Mouse (Mus musculus): Measurements from ENCODE around the gene Klri2. TPM values are rescaled to one million over a fixed set of nuclear protein-coding genes. Genes with fewer than 3 reads are reported as not detected.
"Not testable (repeated sequence)": the region's sequence is repeated elsewhere in the genome, so short reads cannot be mapped to it uniquely, and the experiment has no call there.

Klri2 gene
- polyA plus RNA-seq, 1 experiment from 2014 or later, result not detected

GRCm38 (mm10) chr6:129717032-129717431 is 23.3 kb downstream of the Klri2 start, which contains the start of gene Klri1:
Gene Klri1, minus strand, starts transcription at chr6:129717132.
- Histone ChIP-seq H3K27ac (ENCODE audit: low read depth, low read length) (no peak within 1 kb of the TSS), H3K36me3 (ENCODE audit: control insufficient read depth, insufficient read depth, low read length) (no peaks in the 10 kb centered on the region), H3K4me3 (ENCODE audit: low read depth, low read length) (no peak within 1 kb of the TSS), H3K9ac (ENCODE audit: low read depth, low read length) (no peak within 1 kb of the TSS), H3K27me3 (replicated peaks; ENCODE audit: control insufficient read depth, insufficient read depth, low read length) (no peaks in the 10 kb centered on the region), H3K4me2 (no peak within 1 kb of the TSS), H3K9me3 (ENCODE audit: control insufficient read depth, low read length) (no peaks in the 10 kb centered on the region), H3K4me1 (replicated peaks; ENCODE audit: control insufficient read depth, insufficient read depth, low read length) (no peaks in the 10 kb centered on the region)
- no peak for ATAC-seq (replicated peaks; ENCODE audit: low FRiP score)
- WGBS, result 80% methylated on average over 4 of the region's 4 CpGs
- no peak for DNase-seq (ENCODE audit: low spot score)

DNA sequence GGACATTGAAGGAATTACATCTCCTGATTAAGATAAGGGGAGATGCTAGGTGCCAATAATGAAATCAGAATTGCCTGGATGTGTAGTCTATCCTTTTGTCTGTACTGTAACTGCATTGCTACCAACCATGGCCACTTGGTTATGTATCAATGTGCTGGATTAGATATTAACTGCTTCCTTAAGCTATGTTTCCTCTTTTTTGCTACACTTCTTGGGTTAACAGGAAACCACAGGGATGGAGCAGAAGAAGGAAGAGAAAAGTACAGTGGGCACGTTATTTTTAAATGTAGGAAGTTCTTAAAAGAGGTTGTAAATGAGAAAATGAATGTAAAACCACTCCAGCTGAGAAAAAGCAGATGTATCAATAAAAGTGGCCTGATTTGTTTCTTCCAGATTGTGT is 26.7 kb downstream of the Klri2 start:
- WGBS, result 13% methylated on average over 1 of the region's 1 CpGs
- ATAC-seq (replicated peaks; ENCODE audit: low FRiP score), result no peak
- H3K9me3 ChIP-seq (ENCODE audit: control insufficient read depth, low read length), result no peaks in the 10 kb centered on the region
- H3K4me1 ChIP-seq (replicated peaks; ENCODE audit: control insufficient read depth, insufficient read depth, low read length), result no peaks in the 10 kb centered on the region
- no peak overlapping the region for H3K27ac ChIP-seq (ENCODE audit: low read depth, low read length)
- no peak for DNase-seq (ENCODE audit: low spot score)
- H3K9ac ChIP-seq (ENCODE audit: low read depth, low read length), result no peak overlapping the region
- no peaks in the 10 kb centered on the region for H3K27me3 ChIP-seq (replicated peaks; ENCODE audit: control insufficient read depth, insufficient read depth, low read length)
- no peak overlapping the region for H3K4me2 ChIP-seq
- no peak overlapping the region for H3K4me3 ChIP-seq (ENCODE audit: low read depth, low read length)
- H3K36me3 ChIP-seq (ENCODE audit: control insufficient read depth, insufficient read depth, low read length), result no peaks in the 10 kb centered on the region

GRCm38 (mm10) chr6:129691436-129691835 is 48.8 kb downstream of the Klri2 start:
- H3K27ac ChIP-seq (ENCODE audit: low read depth, low read length); H3K27me3 ChIP-seq (replicated peaks; ENCODE audit: control insufficient read depth, insufficient read depth, low read length); H3K4me1 ChIP-seq (replicated peaks; ENCODE audit: control insufficient read depth, insufficient read depth, low read length); H3K9me3 ChIP-seq (ENCODE audit: control insufficient read depth, low read length); DNase-seq (ENCODE audit: low spot score); H3K9ac ChIP-seq (ENCODE audit: low read depth, low read length); H3K36me3 ChIP-seq (ENCODE audit: control insufficient read depth, insufficient read depth, low read length); H3K4me3 ChIP-seq (ENCODE audit: low read depth, low read length); H3K4me2 ChIP-seq; ATAC-seq (replicated peaks; ENCODE audit: low FRiP score): not testable (repeated sequence)
- 62% methylated on average over 10 of the region's 10 CpGs for WGBS

DNA sequence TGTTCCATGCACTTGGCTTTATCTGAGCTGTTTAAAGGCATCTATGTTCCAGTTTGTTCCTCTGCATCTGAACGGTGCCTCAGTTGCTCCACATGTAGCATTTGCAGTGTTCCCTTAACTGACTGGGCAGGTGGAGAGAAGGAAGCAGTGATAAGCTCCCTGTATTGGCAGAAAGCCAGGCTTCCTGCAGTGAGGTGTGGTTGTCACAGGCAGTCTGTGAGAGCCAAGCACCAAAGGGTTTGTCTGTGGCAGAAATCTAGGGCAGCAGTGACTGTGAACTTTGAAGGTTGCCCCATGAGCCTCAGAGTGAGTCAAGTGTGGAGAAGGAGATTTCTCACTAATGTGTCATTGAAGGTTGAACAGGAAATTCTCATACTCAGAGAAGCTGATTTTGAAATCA is 59.9 kb downstream of the Klri2 start:
- Histone ChIP-seq H3K36me3 (ENCODE audit: control insufficient read depth, insufficient read depth, low read length) (no peaks in the 10 kb centered on the region), H3K9ac (ENCODE audit: low read depth, low read length) (no peak overlapping the region), H3K4me3 (ENCODE audit: low read depth, low read length) (no peak overlapping the region), H3K4me1 (replicated peaks; ENCODE audit: control insufficient read depth, insufficient read depth, low read length) (no peaks in the 10 kb centered on the region), H3K4me2 (no peak overlapping the region), H3K27ac (ENCODE audit: low read depth, low read length) (no peak overlapping the region), H3K9me3 (ENCODE audit: control insufficient read depth, low read length) (no peaks in the 10 kb centered on the region), H3K27me3 (replicated peaks; ENCODE audit: control insufficient read depth, insufficient read depth, low read length) (no peaks in the 10 kb centered on the region)
- DNase-seq (ENCODE audit: low spot score) (no peak), ATAC-seq (replicated peaks; ENCODE audit: low FRiP score) (no peak)
- WGBS, result 57% methylated on average over 1 of the region's 1 CpGs

Small RNAs within 50 kb of the gene (microRNA-seq; reads per million reads assigned to microRNA genes)
- gene Mir680-1 (ENCODE audit: borderline number of aligned reads), result not detected

Other genes with a start within 250 kb of the Klri2 start
- gene Olr1, start 233.3 kb downstream of the Klri2 start, polyA plus RNA-seq (2014; fragmentation: Nextera tagmentation; extraction: Ambion mirVana), result 0.71 and 1.1 TPM in 2 replicates
- not detected in 2 replicates for gene Tmem52b, start 227.9 kb downstream of the Klri2 start, polyA plus RNA-seq (2014; fragmentation: Nextera tagmentation; extraction: Ambion mirVana)
- 16.6 and 17.7 TPM in 2 replicates for gene Gabarapl1, start 207.3 kb downstream of the Klri2 start, polyA plus RNA-seq (2014; fragmentation: Nextera tagmentation; extraction: Ambion mirVana)
- gene Klre1, start 162.6 kb downstream of the Klri2 start, polyA plus RNA-seq (2014; fragmentation: Nextera tagmentation; extraction: Ambion mirVana), result not detected in 2 replicates
- not detected in 2 replicates for gene Klrd1, start 148.7 kb downstream of the Klri2 start, polyA plus RNA-seq (2014; fragmentation: Nextera tagmentation; extraction: Ambion mirVana)
- not detected in 2 replicates for gene Klrk1, start 116.6 kb downstream of the Klri2 start, polyA plus RNA-seq (2014; fragmentation: Nextera tagmentation; extraction: Ambion mirVana)
- not detected in 2 replicates for gene Klrc3, start 97.1 kb downstream of the Klri2 start, polyA plus RNA-seq (2014; fragmentation: Nextera tagmentation; extraction: Ambion mirVana)
- not detected in 2 replicates for gene Klrc2, start 79.8 kb downstream of the Klri2 start, polyA plus RNA-seq (2014; fragmentation: Nextera tagmentation; extraction: Ambion mirVana)
- not detected in 2 replicates for gene Klrc1, start 61.5 kb downstream of the Klri2 start, polyA plus RNA-seq (2014; fragmentation: Nextera tagmentation; extraction: Ambion mirVana)
- not detected in 2 replicates for gene Klri1, start 23.4 kb downstream of the Klri2 start, polyA plus RNA-seq (2014; fragmentation: Nextera tagmentation; extraction: Ambion mirVana)
- not detected in 2 replicates for gene Gm156, start 43.8 kb upstream of the Klri2 start, polyA plus RNA-seq (2014; fragmentation: Nextera tagmentation; extraction: Ambion mirVana)
- not detected in 2 replicates for gene Gm17631, start 122.2 kb upstream of the Klri2 start, polyA plus RNA-seq (2014; fragmentation: Nextera tagmentation; extraction: Ambion mirVana)
- gene Klra17, start 136.2 kb upstream of the Klri2 start, polyA plus RNA-seq (2014; fragmentation: Nextera tagmentation; extraction: Ambion mirVana), result not detected in 2 replicates
- not detected in 2 replicates for gene Klra5, start 177.2 kb upstream of the Klri2 start, polyA plus RNA-seq (2014; fragmentation: Nextera tagmentation; extraction: Ambion mirVana)